Mouse (Mus musculus): Measurements from ENCODE around the gene Kif5a.

Gene Kif5a

GRCm38 (mm10) chr10:127266112-127267091, 3.3 kb upstream of the Kif5a start, which contains the start of gene Dctn2:
TSS of gene Dctn2 (plus strand) at chr10:127266368.
- peak; percentile 95 for DNase-seq (ENCODE audit: low spot score in 2 of 2)

DNA sequence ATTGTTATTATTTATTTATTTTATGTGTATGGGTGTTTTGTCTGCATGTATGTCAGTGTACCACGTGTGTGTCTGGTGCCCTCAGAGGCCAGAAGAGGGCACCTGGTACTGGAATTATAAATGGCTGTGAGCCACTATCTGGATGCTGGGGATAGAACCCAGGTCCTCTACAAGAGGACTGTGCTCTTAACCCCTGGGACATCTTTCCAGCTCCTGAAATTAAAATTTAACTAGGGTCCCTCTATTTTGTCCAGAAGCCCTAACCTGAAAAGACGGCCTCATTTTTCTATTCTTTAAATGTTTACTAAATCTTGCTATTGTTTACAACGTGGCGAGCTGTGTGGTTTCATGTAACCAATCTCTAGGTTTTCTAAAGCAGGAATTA, 2.6 kb upstream of the Kif5a start:
- DNase-seq (ENCODE audit: low spot score in 2 of 2): no peak

GRCm38 (mm10) chr10:127264971-127265370, 1.8 kb upstream of the Kif5a start:
- DNase-seq (ENCODE audit: low spot score in 2 of 2): no peak

GRCm38 (mm10) chr10:127264336-127264735, 1.2 kb upstream of the Kif5a start:
- no peak for DNase-seq (ENCODE audit: low spot score in 2 of 2)

GRCm38 (mm10) chr10:127263631-127264030, 483 bp upstream of the Kif5a start:
- no peak for DNase-seq (ENCODE audit: low spot score in 2 of 2)

DNA sequence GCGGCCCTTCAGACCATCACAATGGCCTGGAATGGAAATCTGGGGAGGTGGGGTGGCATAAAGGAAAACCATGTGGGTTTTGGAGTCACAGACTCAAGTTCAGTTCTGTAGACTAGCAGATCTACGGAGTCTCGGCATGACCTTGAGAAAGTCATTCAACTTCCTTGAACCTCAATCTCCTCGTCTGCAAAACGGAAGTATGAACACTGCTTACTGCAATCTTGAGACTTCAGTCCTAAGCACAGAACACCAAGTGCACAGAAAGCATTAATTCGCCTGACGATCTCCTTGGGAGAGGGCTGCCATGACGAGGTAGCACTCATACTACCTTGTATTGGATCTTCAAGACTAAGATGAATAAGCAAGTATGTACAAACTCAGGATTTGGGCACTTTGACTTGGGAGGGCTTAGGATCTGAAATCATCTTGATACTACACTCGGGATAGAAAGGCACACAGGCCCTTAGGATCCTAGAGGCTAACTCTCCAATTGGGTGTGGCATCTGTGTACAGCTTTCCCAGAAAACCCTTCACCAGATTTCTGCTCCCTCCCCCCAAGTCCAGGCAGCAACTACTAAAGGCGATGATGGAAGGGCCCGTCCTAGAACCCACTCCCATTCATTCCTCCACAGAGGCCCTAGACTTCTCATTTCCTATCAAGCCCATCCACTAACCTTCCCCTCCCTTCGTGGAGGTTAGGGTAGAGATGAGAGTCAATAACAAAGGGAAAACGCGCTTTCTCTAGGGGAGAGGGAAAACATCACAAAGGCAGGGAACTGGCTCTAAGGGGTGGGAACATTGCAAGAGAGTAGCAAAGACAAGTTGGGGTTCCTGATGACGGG, 1.2 kb downstream of the Kif5a start:
- DNase-seq (ENCODE audit: low spot score in 2 of 2): no peak

- no peak for DNase-seq (ENCODE audit: low spot score in 2 of 2)
These were observed 4.7 kb downstream of the Kif5a start for GRCm38 (mm10) chr10:127258489-127258888.

DNA sequence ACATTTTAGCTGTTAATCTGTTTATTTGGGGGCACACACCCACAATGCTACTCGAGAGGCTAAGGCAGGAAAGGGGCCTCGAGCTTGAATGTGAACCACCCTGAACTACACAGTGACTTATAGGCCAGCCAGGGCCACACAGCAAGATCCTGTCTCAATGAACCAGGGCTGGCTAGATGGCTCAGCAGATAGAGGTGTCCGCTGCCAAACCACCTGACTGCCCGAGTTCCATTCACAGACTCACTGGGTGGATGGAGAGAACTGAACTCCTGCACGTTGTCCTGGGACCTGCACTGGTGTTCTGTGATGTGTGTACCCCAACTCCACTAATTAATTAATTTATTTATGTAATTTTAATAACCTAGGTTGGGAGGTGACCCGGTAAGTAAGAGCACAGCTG, 5.4 kb downstream of the Kif5a start:
- DNase-seq (ENCODE audit: low spot score in 2 of 2): no peak

DNA sequence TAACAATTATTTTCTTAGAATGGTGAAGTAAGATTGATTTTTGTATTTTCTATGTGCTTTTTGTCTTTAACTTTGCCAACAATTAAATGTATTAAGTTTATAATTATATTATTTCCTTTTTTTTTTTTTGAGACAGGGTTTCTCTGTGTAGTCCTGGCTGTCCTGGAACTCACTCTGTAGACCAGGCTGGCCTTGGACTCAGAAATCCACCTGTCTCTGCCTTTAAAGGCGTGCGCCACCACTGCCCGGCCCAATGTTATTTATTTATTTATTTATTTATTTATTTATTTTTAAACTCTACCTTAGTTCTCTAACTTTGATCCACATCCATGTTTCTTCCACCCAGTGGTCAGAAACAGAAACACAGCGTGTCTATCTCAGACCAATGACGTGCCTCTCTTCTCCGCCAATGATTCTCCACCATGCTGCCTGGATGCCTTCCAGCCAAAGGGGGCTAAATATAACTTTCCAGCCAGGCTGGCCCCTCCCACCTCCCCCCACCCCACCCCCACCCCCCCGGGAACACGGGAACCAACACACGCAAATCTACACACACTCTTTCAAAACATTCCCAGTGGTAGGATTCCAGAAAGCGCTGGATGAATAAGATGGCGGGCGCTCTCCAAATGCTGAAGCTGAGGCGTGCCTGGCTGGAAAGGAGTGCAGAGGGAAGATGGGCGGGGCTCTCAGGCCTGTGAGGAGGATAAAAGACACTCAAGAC, 7.4 kb downstream of the Kif5a start:
- DNase-seq (ENCODE audit: low spot score in 2 of 2): no peak

DNA sequence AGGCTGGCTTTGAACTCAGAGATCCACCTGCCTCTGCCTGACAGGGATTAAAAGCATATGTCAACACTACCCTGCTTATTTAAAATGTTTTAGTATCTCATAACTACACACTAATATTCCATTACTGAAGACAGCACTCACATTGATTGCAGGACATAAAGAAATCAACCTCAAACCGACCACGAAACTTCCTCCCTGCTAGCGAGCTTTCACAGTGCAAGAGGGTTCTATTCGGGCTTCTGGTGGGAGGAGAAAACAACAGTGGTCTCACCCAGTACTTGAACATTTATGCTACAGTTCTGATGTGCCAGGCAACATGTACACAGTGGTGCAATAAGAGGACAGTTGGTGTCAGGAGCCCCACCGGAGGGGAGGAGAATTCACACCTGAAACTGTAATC, 12.3 kb downstream of the Kif5a start:
- DNase-seq (ENCODE audit: low spot score in 2 of 2): no peak

DNA sequence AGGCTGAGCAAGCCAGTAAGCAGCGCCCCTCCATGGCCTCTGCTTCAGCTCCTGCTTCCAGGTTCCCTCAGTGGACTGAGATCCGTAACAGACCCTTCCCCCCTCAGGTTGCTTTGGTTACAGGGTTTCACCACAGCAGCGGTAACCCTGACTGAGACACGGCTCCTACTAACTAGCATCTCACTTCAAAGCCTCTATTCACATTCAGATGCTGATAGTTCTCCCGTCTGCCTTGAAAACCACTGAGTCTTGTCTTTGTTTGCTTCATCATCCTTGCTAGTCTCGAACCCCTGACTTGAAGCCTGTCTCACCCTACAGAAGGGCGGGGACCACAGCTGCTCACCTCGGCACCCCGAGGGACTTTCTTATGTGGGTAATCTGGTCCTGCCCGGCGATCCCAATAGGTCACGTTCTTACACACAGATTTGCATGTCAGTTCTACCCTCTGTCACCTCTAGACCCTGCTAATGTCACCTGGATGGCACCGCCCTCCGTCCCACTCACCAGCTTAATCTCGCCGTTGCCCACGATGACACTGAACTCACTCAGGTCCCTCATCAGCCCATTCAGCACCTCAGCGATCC, 24.8 kb downstream of the Kif5a start:
- no peak for DNase-seq (ENCODE audit: low spot score in 2 of 2)

DNA sequence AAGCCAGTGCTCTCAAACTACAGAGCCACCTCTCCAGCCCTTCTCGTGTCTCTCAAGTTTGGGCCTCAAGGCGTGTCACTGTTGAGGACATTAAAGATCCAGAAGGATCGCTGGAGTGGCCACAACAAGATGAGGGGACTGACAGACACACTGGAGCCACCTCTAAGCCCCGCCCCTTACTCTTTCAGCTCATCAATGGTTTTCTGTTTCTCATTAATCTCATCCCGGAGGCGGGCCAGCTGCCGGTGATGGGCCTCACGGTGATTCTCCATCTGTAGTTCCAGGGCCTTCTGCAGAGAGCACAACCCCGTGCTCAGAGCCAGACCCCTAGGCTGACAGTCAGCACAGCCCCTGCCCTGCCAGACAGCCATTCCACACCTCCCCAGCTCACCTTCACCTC, 26.6 kb downstream of the Kif5a start:
- DNase-seq (ENCODE audit: low spot score in 2 of 2): no peak

- DNase-seq (ENCODE audit: low spot score in 2 of 2): no peak
These were observed 30.0 kb downstream of the Kif5a start for GRCm38 (mm10) chr10:127233141-127233540.

- DNase-seq (ENCODE audit: low spot score in 2 of 2): no peak
These were observed 31.4 kb downstream of the Kif5a start for GRCm38 (mm10) chr10:127231741-127232140.

- DNase-seq (ENCODE audit: low spot score in 2 of 2): no peak
These were observed 32.5 kb downstream of the Kif5a start for GRCm38 (mm10) chr10:127230693-127231092.

DNA sequence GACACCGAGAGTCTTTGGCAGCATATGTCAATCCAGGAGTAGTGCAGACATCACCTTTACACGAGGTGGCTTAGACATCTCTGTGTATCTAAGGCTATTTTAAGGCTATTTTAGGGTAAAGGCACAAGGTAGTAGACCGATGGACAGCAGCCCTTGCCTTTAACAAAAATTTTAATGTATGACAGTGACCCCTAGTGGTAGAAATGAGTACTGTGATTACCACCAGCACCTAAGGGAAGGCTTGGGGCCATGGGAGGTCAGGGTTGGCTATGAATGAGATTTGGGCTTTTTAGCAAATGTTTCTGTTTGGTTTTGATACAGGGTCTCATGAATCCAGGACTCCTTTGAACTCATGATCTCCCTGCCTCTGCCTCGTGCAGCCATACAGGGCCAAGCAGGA, 34.3 kb downstream of the Kif5a start:
- DNase-seq (ENCODE audit: low spot score in 2 of 2): peak; percentile 33 to 56

GRCm38 (mm10) chr10:127227163-127227562, 36.0 kb downstream of the Kif5a start:
- DNase-seq (ENCODE audit: low spot score in 2 of 2): no peak

- DNase-seq (ENCODE audit: low spot score in 2 of 2): peak in 1 of 2 experiments; percentile 24
These were observed 36.7 kb downstream of the Kif5a start for GRCm38 (mm10) chr10:127226318-127226895.

DNA sequence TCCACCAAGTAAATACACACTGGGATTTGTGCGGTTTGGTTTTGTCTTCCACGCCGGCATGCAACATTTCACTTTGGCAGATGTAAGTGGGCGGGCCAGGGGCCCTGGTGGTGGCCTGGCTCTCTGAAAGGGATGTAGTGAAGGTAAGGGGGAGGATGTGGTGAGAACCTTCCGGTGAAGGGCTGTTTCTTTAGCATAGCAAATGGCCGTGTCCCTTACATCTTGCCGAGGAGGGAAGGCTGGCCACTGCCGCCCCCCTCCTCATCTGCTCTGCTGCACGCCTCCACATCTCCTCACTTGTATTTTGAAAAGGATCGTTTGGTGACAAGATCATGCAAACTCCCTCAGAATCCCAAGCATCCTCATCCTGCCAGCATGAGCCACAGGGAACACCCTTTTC, 37.4 kb downstream of the Kif5a start:
- DNase-seq (ENCODE audit: low spot score in 2 of 2): peak; percentile 60 to 65

- DNase-seq (ENCODE audit: low spot score in 2 of 2): no peak
These were observed 37.9 kb downstream of the Kif5a start for GRCm38 (mm10) chr10:127225213-127225612.

DNA sequence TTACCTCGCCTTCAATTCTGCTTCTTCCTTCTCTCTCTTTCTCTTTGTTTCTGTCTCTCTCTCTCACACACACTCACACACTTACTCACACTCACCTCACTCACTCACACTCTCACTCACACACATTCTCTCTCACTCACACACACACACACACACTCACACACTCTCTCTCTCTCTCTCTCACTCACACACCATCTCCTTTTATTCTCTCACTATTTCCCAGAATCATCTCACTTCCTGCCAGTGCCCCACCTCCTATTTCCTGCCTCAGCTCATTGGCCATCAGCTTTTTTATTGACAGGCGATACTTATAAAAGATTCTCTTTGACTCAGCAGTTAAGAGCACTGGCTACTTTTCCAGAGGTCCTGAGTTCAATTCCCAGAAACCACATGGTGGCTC, 44.8 kb downstream of the Kif5a start:
- DNase-seq (ENCODE audit: low spot score in 2 of 2): no peak
